Mouse (Mus musculus): ENCODE measurements around the gene Fbxl17.

GRCm38 (mm10) chr17:63185531-63185930, 314.3 kb downstream of the Fbxl17 start:
- no peak for TF ChIP-seq CTCF (IDR thresholded peaks at IDR 0.05)
- no peak for TF ChIP-seq POLR2A (IDR thresholded peaks at IDR 0.05; ENCODE audit: insufficient read depth, low read depth, low read length)
